Mouse (Mus musculus) ES-Bruce4 (cell line): ENCODE data around the gene Scfd1.

ENCODE experiments used
- EP300 ChIP-seq: IDR thresholded peaks from 2 replicates; pipeline ENCODE4 v1.6.1; 2011; ENCODE audit warnings: low read depth, low read length; ENCODE audit not compliant: insufficient read depth
- POLR2A ChIP-seq: IDR thresholded peaks from one replicate; pipeline ENCODE4 v1.8.1; 2011; ENCODE audit warnings: low read length; ENCODE audit not compliant: insufficient read depth

DNA sequence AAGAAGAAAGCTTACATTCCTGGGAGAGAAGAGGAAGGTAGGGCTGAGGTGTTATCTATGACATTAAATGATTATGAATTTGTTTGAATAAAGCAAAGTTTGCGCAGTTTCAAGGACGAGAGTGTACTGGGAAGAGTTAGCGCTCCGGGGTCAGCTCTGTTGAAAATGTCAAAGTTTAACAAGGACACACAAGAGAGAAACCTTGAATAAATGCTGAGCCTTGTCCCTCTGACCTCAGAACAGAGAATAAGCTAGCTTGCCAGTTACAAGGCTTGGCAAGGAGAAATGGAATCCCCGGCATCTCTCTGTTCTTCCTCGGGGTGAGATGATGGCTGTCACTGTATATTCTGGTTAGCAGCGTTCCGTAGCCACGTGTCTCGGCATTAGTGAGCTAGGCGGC, 116.2 kb downstream of the Scfd1 start:
- TF ChIP-seq POLR2A (no peak), EP300 (no peak)
